Mouse (Mus musculus): Measurements from ENCODE around the gene Lmo4.

Gene Lmo4

GRCm38 (mm10) chr3:144204413-144205311 lies at the start of gene Lmo4:
Lmo4 (minus strand) TSS chr3:144205220.
- peak; percentile 88 for DNase-seq (ENCODE audit: low read depth, low spot score)

DNA sequence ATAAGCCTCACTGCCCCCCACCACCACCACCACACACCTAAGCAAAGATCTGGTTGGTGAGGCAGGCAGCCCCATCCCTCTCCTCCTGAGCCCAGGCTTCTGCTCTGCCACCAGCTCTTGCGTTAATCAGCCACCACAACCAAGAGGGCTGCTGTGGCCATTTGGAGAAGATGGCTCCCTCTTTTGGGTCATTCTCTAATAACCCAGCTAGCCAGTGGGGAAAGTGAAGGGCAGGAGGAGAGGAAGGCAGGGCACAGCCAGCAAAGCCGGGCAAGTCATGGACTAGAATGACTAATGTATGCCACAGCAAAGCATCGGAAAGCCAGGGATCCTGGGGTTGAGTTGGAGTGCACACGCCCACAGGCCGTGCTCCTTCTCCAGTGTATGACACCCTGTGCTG lies 49.3 kb upstream of the Lmo4 start:
- DNase-seq (ENCODE audit: low read depth, low spot score), result no peak

DNA sequence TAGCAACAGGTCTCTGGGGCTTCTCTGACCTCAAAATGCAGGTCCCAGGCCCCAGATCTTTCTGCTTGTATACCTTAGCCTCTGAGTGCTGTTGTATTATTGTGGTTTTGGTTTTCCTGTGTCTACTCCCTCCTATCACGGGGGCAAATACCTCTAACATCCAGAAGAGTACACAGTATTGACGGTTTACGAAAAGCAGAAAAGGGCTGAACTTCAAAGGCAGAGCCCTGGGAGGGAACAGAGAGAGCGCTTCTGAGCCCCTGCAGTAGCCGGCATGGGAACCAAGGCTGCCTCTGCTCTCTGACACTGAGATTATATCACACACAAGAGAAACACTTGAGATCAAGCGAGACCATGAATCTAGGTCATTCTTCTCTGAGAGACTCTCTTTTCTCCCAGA lies 48.0 kb upstream of the Lmo4 start:
- peak; percentile 29 for DNase-seq (ENCODE audit: low read depth, low spot score)

DNA sequence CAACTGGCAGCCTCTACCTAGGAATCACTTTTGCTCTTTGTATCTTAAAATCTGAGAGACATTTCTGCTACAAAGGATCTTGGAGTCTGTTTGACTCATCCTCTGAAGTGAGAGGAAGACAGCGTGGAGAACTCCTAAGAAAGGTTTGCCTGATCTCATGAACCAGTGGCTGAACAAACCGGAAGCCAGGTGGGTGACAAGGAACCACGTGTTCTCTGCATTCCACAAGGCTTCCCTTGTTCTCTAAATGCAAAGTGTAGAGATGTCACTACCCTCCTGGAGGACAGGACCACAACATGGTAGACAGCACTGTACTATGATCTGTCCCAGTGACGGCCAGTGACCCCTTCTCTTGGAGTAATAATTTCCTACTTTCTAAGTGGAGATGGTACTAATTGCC lies 47.1 kb upstream of the Lmo4 start:
- DNase-seq (ENCODE audit: low read depth, low spot score), result no peak

- DNase-seq (ENCODE audit: low read depth, low spot score), result peak; percentile 87
Observed at GRCm38 (mm10) chr3:144242025-144242673, 37.1 kb upstream of the Lmo4 start.

- DNase-seq (ENCODE audit: low read depth, low spot score), result no peak
Observed at GRCm38 (mm10) chr3:144241161-144241560, 36.1 kb upstream of the Lmo4 start.

DNA sequence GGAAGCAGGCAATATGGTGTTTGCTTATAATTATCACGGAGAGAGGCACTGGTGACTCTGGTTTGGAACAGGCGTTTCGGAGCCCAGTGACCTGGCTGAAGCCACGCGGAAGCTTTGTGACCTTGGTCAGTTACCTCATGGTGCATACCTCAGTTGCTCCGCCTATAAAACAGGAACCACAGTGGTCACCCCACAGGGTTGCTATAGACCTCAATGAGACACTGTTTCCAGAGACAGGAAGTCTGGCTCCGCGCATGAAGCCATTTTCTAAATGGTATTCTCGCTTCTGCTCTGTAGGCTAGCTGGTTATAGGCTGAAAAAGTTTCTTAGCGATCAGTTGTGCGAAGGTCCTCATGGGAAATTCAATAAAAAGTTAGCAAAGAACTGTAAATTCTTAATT lies 33.5 kb upstream of the Lmo4 start:
- no peak for DNase-seq (ENCODE audit: low read depth, low spot score)

DNA sequence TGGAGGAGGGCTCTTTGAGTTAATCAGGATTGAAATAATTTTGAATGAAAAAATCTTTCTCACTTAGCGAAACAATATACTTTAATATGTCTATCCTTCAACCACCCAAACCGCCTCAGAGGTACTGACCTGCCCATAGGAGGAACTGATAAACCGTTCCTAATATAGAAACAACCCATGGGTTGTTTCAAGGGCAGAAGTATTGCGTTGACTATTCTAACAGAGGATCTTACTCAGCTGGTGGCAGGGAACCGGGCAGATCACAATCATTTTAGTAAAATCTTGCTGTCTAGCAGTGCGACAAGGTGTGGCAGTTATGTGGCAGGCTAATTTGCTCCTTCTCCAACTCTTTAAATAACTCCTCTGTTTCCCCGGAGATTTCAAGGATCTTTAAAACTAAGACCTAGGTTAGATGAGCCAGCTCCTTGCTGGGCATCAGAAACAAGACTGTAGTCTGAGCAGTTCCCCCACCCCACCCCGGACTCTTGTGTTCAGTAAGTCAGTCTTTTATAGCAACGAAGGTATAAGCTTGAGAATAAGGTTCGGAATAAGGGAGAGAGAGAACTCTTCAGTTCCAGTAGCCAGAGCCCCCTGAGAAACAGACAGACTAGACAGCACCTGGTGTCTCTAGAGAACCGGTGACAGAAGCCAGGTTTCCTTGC lies 27.5 kb upstream of the Lmo4 start:
- peak; percentile 26 for DNase-seq (ENCODE audit: low read depth, low spot score)

GRCm38 (mm10) chr3:144231931-144232330 lies 26.9 kb upstream of the Lmo4 start:
- peak; percentile 73 for DNase-seq (ENCODE audit: low read depth, low spot score)

DNA sequence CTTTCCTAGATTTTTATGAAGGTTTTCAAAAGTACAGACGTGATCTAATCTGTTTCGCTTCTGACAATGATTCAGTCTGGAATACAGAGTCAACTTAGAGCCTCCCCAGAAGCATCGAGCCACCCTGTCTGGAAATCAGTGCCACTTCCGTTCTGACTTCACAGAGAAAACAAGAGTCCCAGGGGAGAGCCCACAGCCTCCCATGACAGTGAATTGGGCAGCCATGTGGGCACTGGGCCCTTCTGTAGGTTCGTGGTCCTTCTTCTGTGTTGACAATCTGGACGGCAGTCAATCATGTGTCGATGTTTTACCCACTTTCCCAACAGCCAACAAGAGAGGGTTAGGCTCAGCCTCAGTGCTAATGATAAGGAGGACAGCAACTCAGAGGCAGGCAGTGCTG lies 26.4 kb upstream of the Lmo4 start:
- DNase-seq (ENCODE audit: low read depth, low spot score), result no peak

- DNase-seq (ENCODE audit: low read depth, low spot score), result no peak
Observed at GRCm38 (mm10) chr3:144230016-144230415, 25.0 kb upstream of the Lmo4 start.

DNA sequence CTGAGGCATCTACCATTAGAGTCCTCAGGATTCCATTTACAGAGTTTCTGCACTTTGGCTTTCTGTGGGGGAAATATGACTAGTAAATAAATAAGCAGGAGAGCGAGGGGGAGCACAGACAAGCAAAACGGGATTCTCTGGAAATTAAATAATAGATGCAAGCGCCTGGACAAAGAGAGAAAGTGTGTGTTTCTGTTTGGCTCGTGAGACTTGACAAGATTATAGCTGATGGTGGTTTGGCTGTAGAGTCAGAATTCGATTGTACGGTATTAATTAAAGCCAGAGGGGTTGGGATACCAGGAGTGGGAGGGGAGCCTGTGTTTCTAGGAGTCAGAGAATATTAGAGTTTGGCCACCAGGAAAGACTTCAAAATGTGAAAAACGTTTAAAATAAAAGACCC lies 24.3 kb upstream of the Lmo4 start:
- no peak for DNase-seq (ENCODE audit: low read depth, low spot score)

- DNase-seq (ENCODE audit: low read depth, low spot score), result no peak
Observed at GRCm38 (mm10) chr3:144225456-144226240, 20.6 kb upstream of the Lmo4 start.

GRCm38 (mm10) chr3:144224594-144224993 lies 19.6 kb upstream of the Lmo4 start:
- DNase-seq (ENCODE audit: low read depth, low spot score), result no peak

GRCm38 (mm10) chr3:144223377-144224105 lies 18.5 kb upstream of the Lmo4 start:
- DNase-seq (ENCODE audit: low read depth, low spot score), result no peak

- DNase-seq (ENCODE audit: low read depth, low spot score), result no peak
Observed at GRCm38 (mm10) chr3:144222381-144222780, 17.4 kb upstream of the Lmo4 start.

DNA sequence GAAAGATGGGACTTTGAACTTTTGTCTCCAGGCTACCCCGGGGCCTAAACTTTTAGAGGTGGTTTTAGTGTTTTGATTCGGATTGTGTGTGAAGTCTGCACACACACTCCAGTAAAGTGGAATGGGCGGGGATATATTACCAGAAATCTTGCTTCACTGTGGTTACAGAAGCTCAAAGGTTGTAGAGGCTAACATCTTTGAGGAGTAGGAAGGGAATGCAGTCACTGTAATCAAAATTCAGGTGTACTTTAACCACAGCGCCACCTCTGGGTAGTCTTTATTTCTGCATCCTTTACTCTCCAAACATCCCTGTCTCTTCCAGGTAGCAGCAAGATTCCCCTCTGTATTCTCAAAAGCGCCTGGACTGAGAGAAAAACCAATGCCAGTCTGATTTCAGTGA lies 2.5 kb upstream of the Lmo4 start:
- peak; percentile 81 for DNase-seq (ENCODE audit: low read depth, low spot score)

- DNase-seq (ENCODE audit: low read depth, low spot score), result no peak
Observed at GRCm38 (mm10) chr3:144206942-144207341, 1.9 kb upstream of the Lmo4 start.

- DNase-seq (ENCODE audit: low read depth, low spot score), result no peak
Observed at GRCm38 (mm10) chr3:144206261-144206660, 1.2 kb upstream of the Lmo4 start.

GRCm38 (mm10) chr3:144205351-144206153 lies 532 bp upstream of the Lmo4 start:
- DNase-seq (ENCODE audit: low read depth, low spot score), result peak; percentile 87

All from CD4-positive, CD25-positive, alpha-beta regulatory T cell, adult 2 months (primary cell).